Mouse (Mus musculus): ENCODE measurements around the gene Rorc. TPM values are rescaled to one million over a fixed set of nuclear protein-coding genes. Genes with fewer than 3 reads are reported as not detected.

The Rorc gene
- 7.5 and 7.8 TPM in 2 replicates for polyA plus RNA-seq (2015; fragmentation: Nextera tagmentation; extraction: Ambion mirVana)

- Histone ChIP-seq H3K27me3 (peaks cover 30% of the 10 kb centered on the region), H3K9me3 (replicated peaks) (no peaks in the 10 kb centered on the region), H3K4me2 (peak within 1 kb of the TSS; percentile 71), H3K27ac (peak within 1 kb of the TSS; percentile 31; the same call in 1 of the 2 replicates), H3K9ac (peak within 1 kb of the TSS; percentile 52), H3K4me3 (peak within 1 kb of the TSS; percentile 48), H3K36me3 (no peaks in the 10 kb centered on the region), H3K4me1 (replicated peaks) (peaks cover 31% of the 10 kb centered on the region)
- no peak for ATAC-seq (replicated peaks; ENCODE audit: insufficient number of reproducible peaks, insufficient read depth, low FRiP score, low read depth)
- 18% methylated on average over 5 of the region's 5 CpGs for WGBS
These were observed at the start of gene Rorc for GRCm38 (mm10) chr3:94372641-94373040. Gene Rorc, plus strand, starts transcription at chr3:94372794.

DNA sequence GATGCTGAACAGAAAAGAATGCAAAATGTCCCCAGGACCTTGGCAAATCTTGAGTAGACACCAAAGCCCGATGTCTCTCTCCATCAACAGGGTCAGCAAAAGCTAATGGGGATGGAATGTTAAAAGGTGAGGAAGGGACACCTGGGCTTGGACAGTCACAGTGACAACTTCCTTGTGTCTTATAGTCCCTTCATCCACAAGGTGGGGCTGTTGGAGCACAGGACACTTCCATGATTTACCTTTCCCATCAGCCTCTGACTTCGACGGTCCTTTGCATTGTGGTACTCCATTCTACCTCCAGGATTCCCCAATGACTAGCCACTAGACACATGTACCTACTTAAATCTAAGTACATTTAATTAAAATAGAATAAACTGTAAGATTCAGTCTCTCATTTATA, 43.9 kb upstream of the Rorc start:
- Histone ChIP-seq H3K27me3 (no peaks in the 10 kb centered on the region), H3K4me2 (no peak overlapping the region), H3K4me1 (replicated peaks) (no peaks in the 10 kb centered on the region), H3K4me3 (no peak overlapping the region), H3K9ac (no peak overlapping the region), H3K27ac (no peak overlapping the region), H3K9me3 (replicated peaks) (no peaks in the 10 kb centered on the region), H3K36me3 (peaks cover 4% of the 10 kb centered on the region; the same call in 1 of the 2 replicates)
- ATAC-seq (replicated peaks; ENCODE audit: insufficient number of reproducible peaks, insufficient read depth, low FRiP score, low read depth): no peak
- WGBS: 59% methylated on average over 3 of the region's 3 CpGs

DNA sequence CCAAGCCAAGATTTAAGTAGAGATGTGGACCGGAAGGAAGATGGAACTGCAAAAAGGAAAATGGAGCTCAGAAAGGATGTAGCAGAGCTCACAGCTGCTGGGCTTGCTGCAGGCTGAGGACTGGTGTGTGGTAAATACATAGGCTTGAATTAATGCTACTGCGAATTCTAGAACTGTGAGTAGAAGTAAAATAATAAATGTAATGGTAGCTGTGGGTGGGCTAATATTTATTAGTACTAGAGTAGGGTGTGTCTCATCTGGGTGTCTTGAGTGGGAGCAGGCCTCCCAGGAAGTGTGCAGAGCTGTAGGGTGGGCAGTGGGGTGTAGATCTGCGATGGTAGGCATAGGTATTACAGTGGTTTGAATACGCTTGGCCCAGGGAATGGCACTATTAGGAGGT, 38.2 kb upstream of the Rorc start:
- no peak overlapping the region for H3K4me2 ChIP-seq
- no peak for ATAC-seq (replicated peaks; ENCODE audit: insufficient number of reproducible peaks, insufficient read depth, low FRiP score, low read depth)
- H3K9ac ChIP-seq: no peak overlapping the region
- 88% methylated on average over 4 of the region's 4 CpGs for WGBS
- no peaks in the 10 kb centered on the region for H3K27me3 ChIP-seq
- H3K36me3 ChIP-seq: peaks cover under 1% of the 10 kb centered on the region; the same call in 1 of the 2 replicates
- no peaks in the 10 kb centered on the region for H3K9me3 ChIP-seq (replicated peaks)
- H3K4me1 ChIP-seq (replicated peaks): no peaks in the 10 kb centered on the region
- no peak overlapping the region for H3K27ac ChIP-seq
- H3K4me3 ChIP-seq: no peak overlapping the region

GRCm38 (mm10) chr3:94338522-94338921, 34.1 kb upstream of the Rorc start:
- Histone ChIP-seq H3K36me3 (no peaks in the 10 kb centered on the region), H3K27ac (no peak overlapping the region), H3K4me3 (no peak overlapping the region), H3K27me3 (no peaks in the 10 kb centered on the region), H3K4me2 (no peak overlapping the region), H3K9ac (no peak overlapping the region), H3K9me3 (replicated peaks) (no peaks in the 10 kb centered on the region), H3K4me1 (replicated peaks) (no peaks in the 10 kb centered on the region)
- 77% methylated on average over 3 of the region's 3 CpGs for WGBS
- ATAC-seq (replicated peaks; ENCODE audit: insufficient number of reproducible peaks, insufficient read depth, low FRiP score, low read depth): no peak

DNA sequence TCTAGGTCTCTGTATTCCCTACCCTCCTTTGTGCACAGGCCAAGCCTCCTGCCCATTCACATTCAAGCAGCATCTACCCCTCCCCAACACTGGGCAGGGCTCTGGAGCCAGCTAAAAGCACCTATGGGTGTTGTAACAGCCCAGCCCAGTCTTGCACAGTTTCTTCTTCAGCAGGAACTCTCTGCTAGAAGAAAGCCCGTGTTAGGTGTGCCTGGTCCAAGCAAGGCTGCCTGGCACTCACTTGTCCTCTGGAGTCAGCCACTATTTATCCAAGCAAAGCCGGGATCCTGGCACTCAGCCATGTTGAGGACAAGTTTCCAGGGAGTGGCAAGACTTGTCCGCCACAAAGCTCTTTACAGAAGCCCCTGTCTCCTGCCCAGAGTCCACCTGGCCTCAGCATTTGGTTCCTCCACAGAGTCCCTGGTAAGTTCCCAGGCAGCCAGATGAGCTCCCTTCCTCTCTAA, 30.6 kb upstream of the Rorc start, which contains the start of gene Them5:
Gene Them5, plus strand, starts transcription at position 141 of the 464 bp plus-strand sequence.
- Histone ChIP-seq H3K36me3 (no peaks in the 10 kb centered on the region), H3K27ac (no peak within 1 kb of the TSS), H3K4me3 (no peak within 1 kb of the TSS), H3K9me3 (replicated peaks) (no peaks in the 10 kb centered on the region), H3K9ac (no peak within 1 kb of the TSS), H3K27me3 (no peaks in the 10 kb centered on the region), H3K4me1 (replicated peaks) (no peaks in the 10 kb centered on the region), H3K4me2 (no peak within 1 kb of the TSS)
- 15% methylated on average over 3 of the region's 3 CpGs for WGBS
- peak; percentile 47 for ATAC-seq (replicated peaks; ENCODE audit: insufficient number of reproducible peaks, insufficient read depth, low FRiP score, low read depth)

DNA sequence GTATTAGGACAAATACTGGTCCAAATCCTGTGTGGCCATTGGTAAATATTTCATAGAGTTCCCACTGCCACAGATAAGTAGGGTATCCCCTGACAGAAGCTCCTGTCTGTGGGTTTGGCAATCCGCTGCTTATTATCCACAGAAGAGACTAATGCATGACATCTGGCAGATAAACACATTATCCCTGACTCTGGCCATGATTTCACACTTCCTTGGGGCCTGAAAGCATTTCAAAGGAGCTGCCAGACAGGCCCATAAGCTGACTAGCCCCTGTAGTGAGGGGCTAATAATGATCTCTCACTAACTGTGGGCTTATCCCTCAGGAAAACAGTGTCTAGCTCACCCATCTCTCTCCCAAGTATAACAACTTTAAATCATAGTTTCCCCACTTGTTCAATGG, 30.0 kb upstream of the Rorc start:
- no peak overlapping the region for H3K4me2 ChIP-seq
- no peaks in the 10 kb centered on the region for H3K27me3 ChIP-seq
- H3K9ac ChIP-seq: no peak overlapping the region
- H3K27ac ChIP-seq: no peak overlapping the region
- 47% methylated on average over 1 of the region's 1 CpGs for WGBS
- H3K36me3 ChIP-seq: no peaks in the 10 kb centered on the region
- no peak overlapping the region for H3K4me3 ChIP-seq
- H3K4me1 ChIP-seq (replicated peaks): no peaks in the 10 kb centered on the region
- ATAC-seq (replicated peaks; ENCODE audit: insufficient number of reproducible peaks, insufficient read depth, low FRiP score, low read depth): no peak
- no peaks in the 10 kb centered on the region for H3K9me3 ChIP-seq (replicated peaks)

DNA sequence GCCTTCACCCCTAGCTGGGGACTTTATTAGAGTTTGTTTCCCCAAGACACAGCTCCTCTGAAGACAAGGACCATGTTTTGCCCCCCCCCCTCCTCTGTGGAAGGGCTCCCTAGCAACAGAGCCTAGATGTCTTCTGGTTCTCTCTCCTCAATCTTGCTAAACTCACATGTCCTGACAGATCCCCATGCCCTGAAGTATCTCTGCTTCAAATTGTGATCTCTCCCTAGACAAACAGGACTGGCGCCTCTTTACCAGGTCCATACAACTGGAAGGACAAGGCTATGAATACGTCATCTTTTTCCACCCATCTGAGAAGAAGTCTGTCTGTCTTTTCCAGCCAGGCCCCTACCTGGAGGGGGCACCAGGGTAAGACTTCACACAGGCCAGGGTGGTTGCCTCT, 28.4 kb upstream of the Rorc start:
- Histone ChIP-seq H3K9me3 (replicated peaks) (no peaks in the 10 kb centered on the region), H3K27ac (no peak overlapping the region), H3K9ac (no peak overlapping the region), H3K4me2 (no peak overlapping the region), H3K36me3 (no peaks in the 10 kb centered on the region), H3K4me3 (no peak overlapping the region), H3K4me1 (replicated peaks) (no peaks in the 10 kb centered on the region), H3K27me3 (no peaks in the 10 kb centered on the region)
- 71% methylated on average over 2 of the region's 2 CpGs for WGBS
- ATAC-seq (replicated peaks; ENCODE audit: insufficient number of reproducible peaks, insufficient read depth, low FRiP score, low read depth): no peak

DNA sequence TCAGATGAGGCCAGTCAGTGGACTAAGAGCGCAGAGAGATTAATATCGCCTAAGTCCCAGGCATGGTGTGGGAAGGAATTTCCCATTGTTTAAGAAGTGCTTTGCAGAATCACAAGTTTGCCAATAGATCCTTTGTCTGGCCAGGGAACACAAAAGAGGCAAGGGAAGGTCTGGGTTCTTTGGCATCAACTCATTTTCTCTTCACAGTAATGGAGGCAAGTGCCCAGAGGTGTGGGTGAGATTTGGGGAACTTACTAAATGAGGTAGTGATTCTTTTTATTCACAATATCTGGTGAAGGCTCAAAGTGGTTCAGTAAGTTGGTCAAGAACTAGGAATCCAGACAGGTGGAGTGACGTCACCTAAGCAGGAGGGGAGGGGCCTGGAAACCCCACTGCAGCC, 27.7 kb upstream of the Rorc start:
- Histone ChIP-seq H3K27ac (no peak overlapping the region), H3K9ac (no peak overlapping the region), H3K4me3 (no peak overlapping the region), H3K36me3 (no peaks in the 10 kb centered on the region), H3K4me2 (no peak overlapping the region), H3K4me1 (replicated peaks) (no peaks in the 10 kb centered on the region), H3K27me3 (no peaks in the 10 kb centered on the region), H3K9me3 (replicated peaks) (no peaks in the 10 kb centered on the region)
- WGBS: 67% methylated on average over 3 of the region's 3 CpGs
- no peak for ATAC-seq (replicated peaks; ENCODE audit: insufficient number of reproducible peaks, insufficient read depth, low FRiP score, low read depth)

DNA sequence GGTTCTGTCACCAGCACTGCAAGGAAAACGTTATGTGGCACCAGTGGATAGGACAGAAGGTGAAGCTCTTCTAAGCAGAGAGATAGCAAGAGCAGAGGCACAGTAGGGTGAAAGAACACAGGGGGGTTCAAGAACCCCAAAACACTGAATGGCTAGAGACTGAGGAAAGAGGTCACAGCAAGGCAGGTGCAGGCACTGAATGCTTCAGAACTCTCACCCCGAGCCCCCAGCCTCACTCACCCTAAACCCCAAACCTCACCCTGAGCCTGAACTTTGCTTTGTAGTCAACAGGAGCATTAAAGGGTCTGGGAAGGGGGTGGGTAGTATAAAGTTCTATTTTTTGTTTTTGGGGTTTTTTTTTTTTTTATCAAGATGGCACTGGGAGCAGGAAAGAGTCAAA, 24.4 kb upstream of the Rorc start:
- 67% methylated on average over 2 of the region's 2 CpGs for WGBS
- Histone ChIP-seq H3K27me3 (no peaks in the 10 kb centered on the region), H3K4me3 (no peak overlapping the region), H3K27ac (no peak overlapping the region), H3K4me1 (replicated peaks) (no peaks in the 10 kb centered on the region), H3K4me2 (no peak overlapping the region), H3K9me3 (replicated peaks) (no peaks in the 10 kb centered on the region), H3K9ac (no peak overlapping the region), H3K36me3 (no peaks in the 10 kb centered on the region)
- no peak for ATAC-seq (replicated peaks; ENCODE audit: insufficient number of reproducible peaks, insufficient read depth, low FRiP score, low read depth)

DNA sequence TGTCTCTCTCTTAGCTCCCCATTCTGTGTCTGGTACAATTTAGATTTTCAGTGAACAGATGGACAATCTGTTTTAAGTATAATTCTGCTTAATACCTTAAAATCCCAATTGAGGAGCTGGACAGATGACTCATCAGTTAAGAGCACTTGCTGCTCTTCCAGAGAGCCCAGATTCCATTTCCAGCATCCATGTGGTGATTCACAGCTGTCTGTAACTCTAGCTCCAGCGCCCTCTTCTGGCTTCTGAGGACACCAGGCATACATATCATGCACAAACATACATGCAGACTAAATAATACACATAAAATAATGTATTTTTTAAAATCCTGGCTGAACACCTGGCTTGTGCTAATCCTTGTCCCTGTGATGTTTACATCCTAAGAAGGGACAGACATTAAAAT, 11.8 kb upstream of the Rorc start:
- peaks cover 37% of the 10 kb centered on the region for H3K27me3 ChIP-seq
- no peak overlapping the region for H3K27ac ChIP-seq
- ATAC-seq (replicated peaks; ENCODE audit: insufficient number of reproducible peaks, insufficient read depth, low FRiP score, low read depth): no peak
- H3K9me3 ChIP-seq (replicated peaks): no peaks in the 10 kb centered on the region
- WGBS: 3% methylated on average over 1 of the region's 1 CpGs
- H3K4me1 ChIP-seq (replicated peaks): peaks cover 11% of the 10 kb centered on the region
- no peaks in the 10 kb centered on the region for H3K36me3 ChIP-seq
- no peak overlapping the region for H3K4me3 ChIP-seq
- H3K9ac ChIP-seq: no peak overlapping the region
- no peak overlapping the region for H3K4me2 ChIP-seq

GRCm38 (mm10) chr3:94362138-94362537, 10.5 kb upstream of the Rorc start, which contains the start of gene C2cd4d:
Gene C2cd4d, plus strand, starts transcription at chr3:94362438.
- peaks cover 44% of the 10 kb centered on the region for H3K27me3 ChIP-seq
- WGBS: 62% methylated on average over 7 of the region's 7 CpGs
- peaks cover 11% of the 10 kb centered on the region for H3K4me1 ChIP-seq (replicated peaks)
- ATAC-seq (replicated peaks; ENCODE audit: insufficient number of reproducible peaks, insufficient read depth, low FRiP score, low read depth): no peak
- no peaks in the 10 kb centered on the region for H3K36me3 ChIP-seq
- H3K9ac ChIP-seq: peak within 1 kb of the TSS; percentile 57
- H3K9me3 ChIP-seq (replicated peaks): no peaks in the 10 kb centered on the region
- H3K4me2 ChIP-seq: peak within 1 kb of the TSS; percentile 97
- no peak within 1 kb of the TSS for H3K27ac ChIP-seq
- peak within 1 kb of the TSS; percentile 58 for H3K4me3 ChIP-seq

Data from heart, embryonic 15.5 days (tissue).